Mouse (Mus musculus): Measurements from ENCODE around the gene Slc10a7. TPM values are rescaled to one million over a fixed set of nuclear protein-coding genes. Genes with fewer than 3 reads are reported as not detected.

Slc10a7 gene
- polyA plus RNA-seq, 2 experiments, result 3.3 to 4.4 TPM

DNA sequence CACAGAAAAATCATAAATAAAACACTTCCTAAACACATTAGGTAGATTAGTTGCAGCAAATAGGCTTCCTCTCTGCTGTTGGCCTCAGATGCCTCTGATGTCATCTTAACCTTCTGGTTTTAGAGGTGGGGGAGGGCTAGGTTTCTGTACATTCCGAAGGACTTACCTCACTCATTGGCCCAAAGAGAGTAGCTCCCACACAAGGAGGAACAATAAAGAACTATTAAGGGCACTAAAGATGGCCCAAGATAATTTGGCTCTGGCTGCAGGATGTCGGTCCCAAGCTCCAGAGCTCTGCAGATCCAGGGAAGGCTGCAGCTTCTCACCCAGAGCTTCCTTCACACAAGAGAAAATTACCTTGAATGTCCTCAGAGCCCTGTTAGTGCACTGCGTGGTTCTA lies 75.7 kb downstream of the Slc10a7 start:
- DNase-seq (ENCODE audit: low read depth in 3 of 3, low spot score in 3 of 3), result no peak

DNA sequence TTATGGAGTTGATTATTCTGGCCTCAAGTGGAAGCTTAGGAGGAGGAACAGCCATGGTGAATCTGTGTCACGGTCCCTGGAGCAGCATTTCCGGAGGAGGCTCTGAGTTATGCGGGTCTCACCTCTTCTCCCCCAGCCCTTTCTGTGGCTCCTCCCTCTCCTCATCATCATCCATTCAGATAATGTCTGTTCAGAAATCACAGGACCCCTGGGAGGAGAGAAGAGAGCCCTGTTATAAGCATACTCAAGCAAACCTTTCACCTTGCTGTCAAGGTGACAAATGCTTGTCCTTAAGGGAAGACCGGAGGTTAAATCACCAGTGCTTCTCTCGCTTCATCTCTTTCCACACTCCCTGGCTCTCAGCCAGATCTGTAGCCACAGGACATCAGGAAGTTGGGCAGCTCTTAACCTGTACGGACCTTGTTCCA lies 86.3 kb downstream of the Slc10a7 start:
- Histone ChIP-seq H3K9me3 (ENCODE audit: control insufficient read depth, low read length) (no peaks in the 10 kb centered on the region), H3K9ac (replicated peaks) (no peak overlapping the region), H3K4me3 (ENCODE audit: insufficient read depth in 1 of 2, low read depth in 2 of 2, low read length in 2 of 2) (no peak overlapping the region), H3K27me3 (ENCODE audit: control insufficient read depth, insufficient read depth, low read length) (no peaks in the 10 kb centered on the region), H3K4me1 (replicated peaks; ENCODE audit: control insufficient read depth in 2 of 2, insufficient read depth in 2 of 2, low read length in 1 of 2) (no peaks in the 10 kb centered on the region), H3K27ac (no peak overlapping the region), H3K4me2 (ENCODE audit: low read depth) (no peak overlapping the region), H3K36me3 (replicated peaks; ENCODE audit: control insufficient read depth, insufficient read depth, low read depth) (no peaks in the 10 kb centered on the region)
- WGBS (ENCODE audit: insufficient replicate concordance), result 71% methylated on average over 6 of the region's 6 CpGs
- ATAC-seq (ENCODE audit: insufficient read depth) (no peak), DNase-seq (ENCODE audit: low read depth in 3 of 3, low spot score in 3 of 3) (no peak)
- TF ChIP-seq CTCF (IDR thresholded peaks at IDR 0.05; ENCODE audit: low read depth) (no peak), EP300 (IDR thresholded peaks at IDR 0.05; ENCODE audit: low read depth) (no peak)

More for the DNA sequence above, 75.7 kb downstream of the Slc10a7 start:
- Histone ChIP-seq H3K27me3 (ENCODE audit: control insufficient read depth, insufficient read depth, low read length) (no peaks in the 10 kb centered on the region), H3K9ac (replicated peaks) (no peak overlapping the region), H3K4me2 (ENCODE audit: low read depth) (no peak overlapping the region), H3K27ac (no peak overlapping the region), H3K4me3 (ENCODE audit: insufficient read depth in 1 of 2, low read depth in 2 of 2, low read length in 2 of 2) (no peak overlapping the region), H3K4me1 (replicated peaks; ENCODE audit: control insufficient read depth in 2 of 2, insufficient read depth in 2 of 2, low read length in 1 of 2) (no peaks in the 10 kb centered on the region), H3K9me3 (ENCODE audit: control insufficient read depth, low read length) (no peaks in the 10 kb centered on the region), H3K36me3 (replicated peaks; ENCODE audit: control insufficient read depth, insufficient read depth, low read depth) (no peaks in the 10 kb centered on the region)
- WGBS (ENCODE audit: insufficient replicate concordance), result 57% methylated on average over 3 of the region's 3 CpGs
- TF ChIP-seq CTCF (IDR thresholded peaks at IDR 0.05; ENCODE audit: low read depth) (no peak), EP300 (IDR thresholded peaks at IDR 0.05; ENCODE audit: low read depth) (no peak)
- no peak for ATAC-seq (ENCODE audit: insufficient read depth)

DNA sequence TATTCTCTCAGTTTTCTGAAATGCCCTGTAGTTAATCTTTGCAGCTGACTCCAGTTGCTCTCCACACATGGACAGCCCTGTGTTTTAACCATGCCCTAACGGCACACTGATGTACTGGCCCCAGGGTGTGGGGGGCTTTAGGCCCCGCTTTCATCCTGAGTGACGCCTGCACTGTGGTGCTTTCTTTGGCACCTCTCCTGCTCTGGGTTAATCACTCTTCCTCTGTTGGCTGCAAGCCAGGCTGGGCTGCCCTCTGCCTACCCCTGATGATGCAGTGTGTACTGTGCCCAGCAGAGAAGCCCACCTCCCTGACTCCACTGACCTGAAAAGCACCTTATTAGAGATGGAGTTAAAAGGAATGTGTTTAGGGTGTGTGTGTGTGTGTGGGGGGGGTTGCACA lies 89.1 kb downstream of the Slc10a7 start:
- H3K4me3 ChIP-seq (ENCODE audit: insufficient read depth in 1 of 2, low read depth in 2 of 2, low read length in 2 of 2), result no peak overlapping the region
- 61% methylated on average over 3 of the region's 3 CpGs for WGBS (ENCODE audit: insufficient replicate concordance)
- no peaks in the 10 kb centered on the region for H3K27me3 ChIP-seq (ENCODE audit: control insufficient read depth, insufficient read depth, low read length)
- no peaks in the 10 kb centered on the region for H3K9me3 ChIP-seq (ENCODE audit: control insufficient read depth, low read length)
- H3K36me3 ChIP-seq (replicated peaks; ENCODE audit: control insufficient read depth, insufficient read depth, low read depth), result no peaks in the 10 kb centered on the region
- no peak overlapping the region for H3K9ac ChIP-seq (replicated peaks)
- no peak for DNase-seq (ENCODE audit: low read depth in 3 of 3, low spot score in 3 of 3)
- H3K27ac ChIP-seq, result no peak overlapping the region
- no peak overlapping the region for H3K4me2 ChIP-seq (ENCODE audit: low read depth)
- no peaks in the 10 kb centered on the region for H3K4me1 ChIP-seq (replicated peaks; ENCODE audit: control insufficient read depth in 2 of 2, insufficient read depth in 2 of 2, low read length in 1 of 2)
- no peak for ATAC-seq (ENCODE audit: insufficient read depth)
- no peak for TF ChIP-seq EP300 (IDR thresholded peaks at IDR 0.05; ENCODE audit: low read depth)
- no peak for TF ChIP-seq CTCF (IDR thresholded peaks at IDR 0.05; ENCODE audit: low read depth)

DNA sequence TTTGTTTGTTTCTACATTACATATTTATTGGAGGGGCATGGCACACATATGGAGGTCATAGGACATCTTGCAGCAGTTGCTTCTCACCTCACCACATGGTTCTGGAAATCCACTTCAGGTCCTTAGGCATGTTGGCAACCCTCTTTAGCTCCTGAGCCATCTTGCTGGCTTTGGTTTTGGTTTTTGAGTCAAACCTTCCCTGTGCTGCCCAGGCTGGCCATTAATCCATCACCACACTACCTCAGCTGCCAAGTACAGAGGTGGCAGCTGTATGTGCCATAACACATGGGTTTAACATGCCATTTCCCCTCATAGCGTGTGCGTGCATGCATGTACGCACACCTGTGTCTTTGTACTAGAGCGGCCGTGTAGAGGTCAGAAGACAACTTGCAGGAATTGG lies 93.9 kb downstream of the Slc10a7 start:
- Histone ChIP-seq H3K36me3 (replicated peaks; ENCODE audit: control insufficient read depth, insufficient read depth, low read depth) (peaks cover 3% of the 10 kb centered on the region; the same call in 1 of the 2 replicates), H3K4me1 (replicated peaks; ENCODE audit: control insufficient read depth in 2 of 2, insufficient read depth in 2 of 2, low read length in 1 of 2) (no peaks in the 10 kb centered on the region), H3K27me3 (ENCODE audit: control insufficient read depth, insufficient read depth, low read length) (no peaks in the 10 kb centered on the region), H3K4me3 (ENCODE audit: insufficient read depth in 1 of 2, low read depth in 2 of 2, low read length in 2 of 2) (no peak overlapping the region), H3K27ac (no peak overlapping the region), H3K9me3 (ENCODE audit: control insufficient read depth, low read length) (no peaks in the 10 kb centered on the region), H3K9ac (replicated peaks) (no peak overlapping the region), H3K4me2 (ENCODE audit: low read depth) (no peak overlapping the region)
- ATAC-seq (ENCODE audit: insufficient read depth) (no peak), DNase-seq (ENCODE audit: low read depth in 3 of 3, low spot score in 3 of 3) (no peak)
- WGBS (ENCODE audit: insufficient replicate concordance), result 88% methylated on average over 5 of the region's 5 CpGs
- TF ChIP-seq CTCF (IDR thresholded peaks at IDR 0.05; ENCODE audit: low read depth) (no peak), EP300 (IDR thresholded peaks at IDR 0.05; ENCODE audit: low read depth) (no peak)

DNA sequence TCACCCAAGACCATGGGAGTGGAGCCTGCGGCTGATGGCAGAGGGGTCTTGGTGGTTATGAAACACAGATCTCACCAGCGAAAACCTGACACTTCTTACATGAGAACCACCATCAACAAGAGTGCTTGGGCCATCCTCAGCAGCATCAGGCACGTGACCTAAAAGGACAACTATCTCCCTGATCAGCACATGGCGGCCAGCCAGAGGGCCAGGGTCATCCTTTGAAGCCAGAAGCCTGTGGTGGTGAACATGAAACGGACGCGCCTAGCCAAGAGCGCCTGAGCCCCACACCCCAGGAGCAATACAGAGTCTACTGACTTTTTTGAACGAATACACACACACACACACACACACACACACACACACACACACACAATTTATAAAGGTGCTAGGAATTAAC lies 95.3 kb downstream of the Slc10a7 start:
- Histone ChIP-seq H3K4me2 (ENCODE audit: low read depth) (no peak overlapping the region), H3K36me3 (replicated peaks; ENCODE audit: control insufficient read depth, insufficient read depth, low read depth) (peaks cover 3% of the 10 kb centered on the region; the same call in 1 of the 2 replicates), H3K27ac (no peak overlapping the region), H3K9ac (replicated peaks) (no peak overlapping the region), H3K4me1 (replicated peaks; ENCODE audit: control insufficient read depth in 2 of 2, insufficient read depth in 2 of 2, low read length in 1 of 2) (no peaks in the 10 kb centered on the region), H3K4me3 (ENCODE audit: insufficient read depth in 1 of 2, low read depth in 2 of 2, low read length in 2 of 2) (no peak overlapping the region), H3K27me3 (ENCODE audit: control insufficient read depth, insufficient read depth, low read length) (no peaks in the 10 kb centered on the region), H3K9me3 (ENCODE audit: control insufficient read depth, low read length) (no peaks in the 10 kb centered on the region)
- DNase-seq (ENCODE audit: low read depth in 3 of 3, low spot score in 3 of 3), result no peak
- no peak for ATAC-seq (ENCODE audit: insufficient read depth)
- TF ChIP-seq EP300 (IDR thresholded peaks at IDR 0.05; ENCODE audit: low read depth), result no peak
- TF ChIP-seq CTCF (IDR thresholded peaks at IDR 0.05; ENCODE audit: low read depth), result no peak
- 89% methylated on average over 9 of the region's 9 CpGs for WGBS (ENCODE audit: insufficient replicate concordance)

Data from liver, embryonic 14.5 days (tissue).